Comparison of ENCODE assay signal across 14 mouse cellular contexts in genomic region chr1:180462396-180462795, GRCm38 (mm10). TPM values are rescaled to one million over a fixed set of nuclear protein-coding genes. Genes with fewer than 3 reads are reported as not detected.
DNase-seq lines count a peak whose midpoint lies in the region; ATAC-seq and TF ChIP-seq lines count a peak whose summit lies in the region.
"Had no signal": no experiment of that assay in that cellular context is flagged by ENCODE, and none has a peak within 500 bp of the region (broad histone marks: within the 10 kb centered on the region; RNA-seq: fewer than 3 reads in every experiment).

No protein-coding gene starts in this region.

- peaks cover 15% of the 10 kb centered on the region for H3K4me1 ChIP-seq in heart, embryonic 10.5 days
- H3K4me1 ChIP-seq in stomach, postnatal 0 days (replicated peaks; ENCODE audit: control insufficient read depth, insufficient read depth): 0 out of 2 replicates have a peak, but pooled peaks cover 5% of the 10 kb centered on the region
- H3K4me1 ChIP-seq in intestine, postnatal 0 days (replicated peaks; ENCODE audit: control insufficient read depth, insufficient read depth, low read length): no peaks in the 10 kb centered on the region
- H3K4me1 ChIP-seq in kidney, embryonic 16.5 days (ENCODE audit: insufficient read depth, low read length): no peaks in the 10 kb centered on the region

- no peak overlapping the region for H3K4me3 ChIP-seq in heart, embryonic 10.5 days
- H3K4me3 ChIP-seq in stomach, postnatal 0 days (ENCODE audit: low read depth, low read length): no peak overlapping the region
- no peak overlapping the region for H3K4me3 ChIP-seq in intestine, postnatal 0 days (ENCODE audit: low read depth, low read length)
- H3K4me3 ChIP-seq in kidney, embryonic 16.5 days (ENCODE audit: low read length): no peak overlapping the region
- H3K4me3 ChIP-seq: embryonic facial prominence, embryonic 13.5 days; hindbrain, embryonic 13.5 days; limb, embryonic 12.5 days had no signal

- no peaks in the 10 kb centered on the region for H3K9me3 ChIP-seq in heart, embryonic 10.5 days
- H3K9me3 ChIP-seq in stomach, postnatal 0 days (ENCODE audit: control insufficient read depth, low read length): no peaks in the 10 kb centered on the region
- no peaks in the 10 kb centered on the region for H3K9me3 ChIP-seq in intestine, postnatal 0 days (ENCODE audit: control insufficient read depth)
- no peaks in the 10 kb centered on the region for H3K9me3 ChIP-seq in kidney, embryonic 16.5 days (ENCODE audit: low read length)
- H3K9me3 ChIP-seq: embryonic facial prominence, embryonic 13.5 days; limb, embryonic 12.5 days had no signal

- peaks cover 36% of the 10 kb centered on the region; the same call in 1 of the 2 replicates for H3K27me3 ChIP-seq in heart, embryonic 10.5 days (ENCODE audit: insufficient read depth, poor library complexity, severe bottlenecking)
- H3K27me3 ChIP-seq in stomach, postnatal 0 days (ENCODE audit: control insufficient read depth, insufficient read depth, low read length): no peaks in the 10 kb centered on the region
- no peaks in the 10 kb centered on the region; the same call in 1 of the 2 replicates for H3K27me3 ChIP-seq in intestine, postnatal 0 days (replicated peaks; ENCODE audit: control insufficient read depth, insufficient read depth, low read length)
- H3K27me3 ChIP-seq in kidney, embryonic 16.5 days (ENCODE audit: insufficient read depth, low read length): no peaks in the 10 kb centered on the region
- H3K27me3 ChIP-seq: CH12.LX; limb, embryonic 12.5 days had no signal

- no peak overlapping the region; the same call in 1 of the 2 replicates for H3K9ac ChIP-seq in stomach, postnatal 0 days (ENCODE audit: low read length)
- H3K9ac ChIP-seq in intestine, postnatal 0 days (ENCODE audit: low read depth, low read length): no peak overlapping the region
- no peak overlapping the region for H3K9ac ChIP-seq in kidney, embryonic 16.5 days (replicated peaks; ENCODE audit: low read length)
- H3K9ac ChIP-seq: embryonic facial prominence, embryonic 13.5 days; hindbrain, embryonic 13.5 days; limb, embryonic 12.5 days had no signal

- no peak; the same call in 1 of the 2 replicates for ATAC-seq in stomach, postnatal 0 days (ENCODE audit: low FRiP score, low TSS enrichment)
- ATAC-seq in intestine, postnatal 0 days: no peak
- ATAC-seq in kidney, embryonic 16.5 days (ENCODE audit: low FRiP score, low TSS enrichment): no peak

- H3K36me3 ChIP-seq in heart, embryonic 10.5 days: no peaks in the 10 kb centered on the region
- no peaks in the 10 kb centered on the region for H3K36me3 ChIP-seq in stomach, postnatal 0 days (ENCODE audit: control insufficient read depth, insufficient read depth, low read length)
- no peaks in the 10 kb centered on the region for H3K36me3 ChIP-seq in intestine, postnatal 0 days (ENCODE audit: control insufficient read depth, insufficient read depth)
- no peaks in the 10 kb centered on the region for H3K36me3 ChIP-seq in kidney, embryonic 16.5 days (ENCODE audit: insufficient read depth, low read length)
- H3K36me3 ChIP-seq: embryonic facial prominence, embryonic 13.5 days; hindbrain, embryonic 13.5 days; limb, embryonic 12.5 days had no signal

- no peak overlapping the region for H3K27ac ChIP-seq in heart, embryonic 10.5 days
- peak overlapping the region; percentile 35; the same call in 1 of the 2 replicates for H3K27ac ChIP-seq in stomach, postnatal 0 days (replicated peaks)
- H3K27ac ChIP-seq in intestine, postnatal 0 days (ENCODE audit: low read depth, low read length): no peak overlapping the region
- H3K27ac ChIP-seq in kidney, embryonic 16.5 days (ENCODE audit: low read length): no peak overlapping the region
- H3K27ac ChIP-seq: embryonic facial prominence, embryonic 13.5 days; hindbrain, embryonic 13.5 days; limb, embryonic 12.5 days; macrophage had no signal

- H3K4me2 ChIP-seq in stomach, postnatal 0 days (replicated peaks; ENCODE audit: low read depth): no peak overlapping the region
- H3K4me2 ChIP-seq in intestine, postnatal 0 days (replicated peaks; ENCODE audit: low read depth): no peak overlapping the region
- H3K4me2 ChIP-seq in kidney, embryonic 16.5 days (replicated peaks; ENCODE audit: low read depth, low read length): no peak overlapping the region
- H3K4me2 ChIP-seq: embryonic facial prominence, embryonic 13.5 days; hindbrain, embryonic 13.5 days; limb, embryonic 12.5 days had no signal

- TF ChIP-seq CTCF in stomach, postnatal 0 days (IDR thresholded peaks at IDR 0.05; ENCODE audit: low read depth): no peak
- no peak for TF ChIP-seq CTCF in intestine, postnatal 0 days (IDR thresholded peaks at IDR 0.05; ENCODE audit: low read depth)

- WGBS in heart, embryonic 10.5 days: 71% methylated on average over 5 of the region's 5 CpGs
- WGBS in stomach, postnatal 0 days: 51% methylated on average over 5 of the region's 5 CpGs
- WGBS in intestine, postnatal 0 days: 74% methylated on average over 5 of the region's 5 CpGs
- 88% methylated on average over 5 of the region's 5 CpGs for WGBS in kidney, embryonic 16.5 days

- DNase-seq in heart, adult 11 months: peak; percentile 95
- DNase-seq in heart, embryonic 10.5 days (ENCODE audit: low spot score): no peak
- peak; percentile 49 to 55 for DNase-seq in right cerebral cortex, postnatal 10 days (ENCODE audit: low spot score in 2 of 2)
- no peak for DNase-seq in right cerebral cortex, postnatal 4 days
- peak; percentile 45 for DNase-seq in heart, postnatal 4 days
- DNase-seq in stomach, postnatal 0 days (ENCODE audit: low spot score): no peak
- DNase-seq: kidney, postnatal 25 days had no signal

- TF ChIP-seq EP300 in stomach, postnatal 0 days (optimal IDR thresholded peaks at IDR 0.05): no peak

RNA-seq across cellular contexts. Expression of gene Stum, which starts 20.9 kb away (rescaled TPM):
- 0.26 and 0.64 TPM in 2 replicates for polyA plus RNA-seq in heart, embryonic 10.5 days (2016; fragmentation: Nextera tagmentation; extraction: Ambion mirVana)
- total RNA-seq in heart, postnatal 4 days (2021): 1 to 10 TPM in 1 of 2 experiments, under 1 TPM in 1; 0.74 to 1.6 TPM
- polyA plus RNA-seq in stomach, postnatal 0 days (2015; fragmentation: Nextera tagmentation; extraction: Ambion mirVana): 3.5 and 4.3 TPM in 2 replicates
- polyA plus RNA-seq in intestine, postnatal 0 days (2015; fragmentation: Nextera tagmentation; extraction: Ambion mirVana): 2.6 and 2.7 TPM in 2 replicates
- 1.3 and 2.2 TPM in 2 replicates for polyA plus RNA-seq in kidney, embryonic 16.5 days (2015; fragmentation: Nextera tagmentation; extraction: Ambion mirVana)

Comparison
In these comparisons a context has a peak if more than half of its experiments do, and no peak if none do; other contexts are left out.
1. DNase-seq: peak in heart, adult 11 months (single experiment), right cerebral cortex, postnatal 10 days (2 of 2) and heart, postnatal 4 days (single experiment); none in heart, embryonic 10.5 days (single experiment), right cerebral cortex, postnatal 4 days (single experiment) and stomach, postnatal 0 days (single experiment).